30 mouse cellular contexts compared by ENCODE assay signal in genomic region chr2:131936410-131936809, GRCm38 (mm10). TPM values are rescaled to one million over a fixed set of nuclear protein-coding genes. Genes with fewer than 3 reads are reported as not detected.
DNase-seq lines count a peak whose midpoint lies in the region; ATAC-seq lines count a peak whose summit lies in the region.
"Had no signal": no experiment of that assay in that cellular context is flagged by ENCODE, and none has a peak within 500 bp of the region (broad histone marks: within the 10 kb centered on the region; RNA-seq: fewer than 3 reads in every experiment).

No protein-coding gene starts in this region.

- H3K4me3 ChIP-seq in hindbrain, embryonic 13.5 days = no peak overlapping the region
- H3K4me3 ChIP-seq in hindbrain, embryonic 10.5 days = no peak overlapping the region
- no peak overlapping the region for H3K4me3 ChIP-seq in midbrain, embryonic 11.5 days (ENCODE audit: low read depth, low read length)
- H3K4me3 ChIP-seq in midbrain, embryonic 13.5 days (replicated peaks) = no peak overlapping the region
- H3K4me3 ChIP-seq: embryonic facial prominence, embryonic 13.5 days; embryonic facial prominence, embryonic 15.5 days; erythroblast, embryonic 14.5 days; forebrain, embryonic 10.5 days; forebrain, embryonic 12.5 days had no signal

- H3K9ac ChIP-seq in hindbrain, embryonic 13.5 days = no peak overlapping the region
- H3K9ac ChIP-seq in midbrain, embryonic 11.5 days (ENCODE audit: low read length) = no peak overlapping the region
- no peak overlapping the region for H3K9ac ChIP-seq in midbrain, embryonic 13.5 days (replicated peaks)
- H3K9ac ChIP-seq: embryonic facial prominence, embryonic 13.5 days; embryonic facial prominence, embryonic 15.5 days; forebrain, embryonic 12.5 days had no signal

- H3K4me2 ChIP-seq in hindbrain, embryonic 13.5 days = no peak overlapping the region
- no peak overlapping the region for H3K4me2 ChIP-seq in midbrain, embryonic 11.5 days
- H3K4me2 ChIP-seq in midbrain, embryonic 13.5 days (replicated peaks) = no peak overlapping the region
- H3K4me2 ChIP-seq: embryonic facial prominence, embryonic 13.5 days; embryonic facial prominence, embryonic 15.5 days; forebrain, embryonic 12.5 days had no signal

- peak; percentile 91 for DNase-seq in heart, adult 11 months
- no peak for DNase-seq in heart, postnatal 4 days
- DNase-seq in hindbrain, embryonic 10.5 days (ENCODE audit: low spot score) = no peak
- peak; percentile 23 for DNase-seq in midbrain, embryonic 11.5 days (ENCODE audit: low spot score, missing footprints)
- DNase-seq: B cell, adult 2 months; cerebellum, adult 11 months; cerebellum, adult 8-10 months; cerebellum, adult 9-11 months; cerebellum, postnatal 14 days; cerebellum, postnatal 36 days; embryo, embryonic 11 days had no signal

- H3K27ac ChIP-seq in hindbrain, embryonic 13.5 days = no peak overlapping the region
- no peak overlapping the region for H3K27ac ChIP-seq in hindbrain, embryonic 10.5 days
- H3K27ac ChIP-seq in midbrain, embryonic 11.5 days (ENCODE audit: low read depth, low read length) = no peak overlapping the region
- no peak overlapping the region for H3K27ac ChIP-seq in midbrain, embryonic 13.5 days
- H3K27ac ChIP-seq: embryonic facial prominence, embryonic 13.5 days; embryonic facial prominence, embryonic 15.5 days; forebrain, embryonic 10.5 days; forebrain, embryonic 12.5 days had no signal

- H3K27me3 ChIP-seq in hindbrain, embryonic 13.5 days = no peaks in the 10 kb centered on the region
- H3K27me3 ChIP-seq in hindbrain, embryonic 10.5 days (ENCODE audit: insufficient read depth, poor library complexity, severe bottlenecking) = no peaks in the 10 kb centered on the region
- H3K27me3 ChIP-seq in midbrain, embryonic 11.5 days (ENCODE audit: control insufficient read depth, insufficient read depth, low read length) = no peaks in the 10 kb centered on the region
- no peaks in the 10 kb centered on the region for H3K27me3 ChIP-seq in midbrain, embryonic 13.5 days
- H3K27me3 ChIP-seq: CH12.LX; embryonic facial prominence, embryonic 13.5 days; embryonic facial prominence, embryonic 15.5 days; forebrain, embryonic 12.5 days had no signal

- ATAC-seq in hindbrain, embryonic 13.5 days (ENCODE audit: low FRiP score) = 0 out of 2 replicates have a peak, but pooled peaks have one; percentile 14
- no peak for ATAC-seq in midbrain, embryonic 11.5 days (ENCODE audit: low FRiP score)
- ATAC-seq in midbrain, embryonic 13.5 days = no peak
- ATAC-seq: CD4-positive, CD25-positive, alpha-beta regulatory T cell, adult 4 months; forebrain, embryonic 14.5 days; forebrain, embryonic 16.5 days had no signal

- WGBS in hindbrain, embryonic 13.5 days = 98% methylated on average over 10 of the region's 10 CpGs
- 96% methylated on average over 10 of the region's 10 CpGs for WGBS in hindbrain, embryonic 10.5 days
- over 99% methylated on average over 10 of the region's 10 CpGs for WGBS in midbrain, embryonic 11.5 days
- WGBS in midbrain, embryonic 13.5 days = 97% methylated on average over 10 of the region's 10 CpGs

- H3K36me3 ChIP-seq in hindbrain, embryonic 13.5 days = peaks cover 25% of the 10 kb centered on the region
- H3K36me3 ChIP-seq in hindbrain, embryonic 10.5 days = peaks cover 11% of the 10 kb centered on the region
- H3K36me3 ChIP-seq in midbrain, embryonic 11.5 days (ENCODE audit: control insufficient read depth, insufficient read depth, low read length) = no peaks in the 10 kb centered on the region; the same call in 1 of the 2 replicates
- H3K36me3 ChIP-seq in midbrain, embryonic 13.5 days = peaks cover 19% of the 10 kb centered on the region

- H3K9me3 ChIP-seq in hindbrain, embryonic 13.5 days = no peaks in the 10 kb centered on the region
- no peaks in the 10 kb centered on the region for H3K9me3 ChIP-seq in hindbrain, embryonic 10.5 days
- no peaks in the 10 kb centered on the region for H3K9me3 ChIP-seq in midbrain, embryonic 11.5 days (ENCODE audit: control insufficient read depth, low read length)
- no peaks in the 10 kb centered on the region for H3K9me3 ChIP-seq in midbrain, embryonic 13.5 days
- H3K9me3 ChIP-seq: embryonic facial prominence, embryonic 13.5 days; embryonic facial prominence, embryonic 15.5 days; forebrain, embryonic 12.5 days had no signal

- peaks cover 15% of the 10 kb centered on the region for H3K4me1 ChIP-seq in hindbrain, embryonic 13.5 days (replicated peaks)
- peaks cover 9% of the 10 kb centered on the region for H3K4me1 ChIP-seq in hindbrain, embryonic 10.5 days (replicated peaks)
- H3K4me1 ChIP-seq in midbrain, embryonic 11.5 days (ENCODE audit: control insufficient read depth, insufficient read depth, low read length) = no peaks in the 10 kb centered on the region
- peaks cover 11% of the 10 kb centered on the region for H3K4me1 ChIP-seq in midbrain, embryonic 13.5 days (replicated peaks)

RNA-seq across cellular contexts. Expression of gene Prnd, which starts 14.3 kb away (rescaled TPM):
- 10 to 100 TPM; 17.6 to 22.9 TPM for total RNA-seq in heart, postnatal 4 days (2021)
- 11.8 and 13.3 TPM in 2 replicates for polyA plus RNA-seq in hindbrain, embryonic 13.5 days (2015; fragmentation: Nextera tagmentation; extraction: Ambion mirVana)
- 4.1 and 5.5 TPM in 2 replicates for polyA plus RNA-seq in hindbrain, embryonic 10.5 days (2016; fragmentation: Nextera tagmentation; extraction: Ambion mirVana)
- polyA plus RNA-seq in midbrain, embryonic 11.5 days (2014; fragmentation: Nextera tagmentation; extraction: Ambion mirVana) = 5.3 and 6.9 TPM in 2 replicates
- polyA plus RNA-seq in midbrain, embryonic 13.5 days (2015; fragmentation: Nextera tagmentation; extraction: Ambion mirVana) = 8.7 and 9.2 TPM in 2 replicates
- total RNA-seq: adrenal gland, adult 2 months; adrenal gland, postnatal 25 days; common myeloid progenitor, adult 5-6 weeks; MEL had no signal
- polyA plus RNA-seq: erythroblast, embryonic 14.5 days had no signal

RNA-seq across cellular contexts. Expression of gene Prn, which starts 26.7 kb away (rescaled TPM):
- 1 to 10 TPM in 1 of 2 experiments, not detected in 1; 2.9 TPM for total RNA-seq in heart, postnatal 4 days (2021)
- not detected in 2 replicates for polyA plus RNA-seq in hindbrain, embryonic 13.5 days (2015; fragmentation: Nextera tagmentation; extraction: Ambion mirVana)
- not detected in 2 replicates for polyA plus RNA-seq in hindbrain, embryonic 10.5 days (2016; fragmentation: Nextera tagmentation; extraction: Ambion mirVana)
- polyA plus RNA-seq in midbrain, embryonic 11.5 days (2014; fragmentation: Nextera tagmentation; extraction: Ambion mirVana) = not detected in 2 replicates
- 0.34 TPM in 1 of 2 replicates, not detected in the other for polyA plus RNA-seq in midbrain, embryonic 13.5 days (2015; fragmentation: Nextera tagmentation; extraction: Ambion mirVana)
- total RNA-seq: adrenal gland, adult 2 months; adrenal gland, postnatal 10 days; adrenal gland, postnatal 4 days; CH12.LX; common myeloid progenitor, adult 5-6 weeks; MEL had no signal
- polyA plus RNA-seq: adrenal gland, adult 2 months; brain, embryonic 14.5 days; CD4-positive, CD25-positive, alpha-beta regulatory T cell, adult 4 months; embryonic facial prominence, embryonic 11.5 days; embryonic facial prominence, embryonic 15.5 days; erythroblast, embryonic 14.5 days; forebrain, embryonic 10.5 days; forebrain, embryonic 12.5 days; forebrain, embryonic 16.5 days had no signal

RNA-seq across cellular contexts. Expression of gene Prnp, which starts 26.7 kb away (rescaled TPM):
- total RNA-seq in heart, postnatal 4 days (2021) = 10 to 100 TPM; 83.1 to 85.9 TPM
- 113 and 118 TPM in 2 replicates for polyA plus RNA-seq in hindbrain, embryonic 13.5 days (2015; fragmentation: Nextera tagmentation; extraction: Ambion mirVana)
- 21.0 and 43.7 TPM in 2 replicates for polyA plus RNA-seq in hindbrain, embryonic 10.5 days (2016; fragmentation: Nextera tagmentation; extraction: Ambion mirVana)
- polyA plus RNA-seq in midbrain, embryonic 11.5 days (2014; fragmentation: Nextera tagmentation; extraction: Ambion mirVana) = 27.2 and 29.7 TPM in 2 replicates
- 109 and 114 TPM in 2 replicates for polyA plus RNA-seq in midbrain, embryonic 13.5 days (2015; fragmentation: Nextera tagmentation; extraction: Ambion mirVana)

Comparison
In these comparisons a context has a peak if more than half of its experiments do, and no peak if none do; other contexts are left out.
1. DNase-seq: peak in heart, adult 11 months (single experiment) and midbrain, embryonic 11.5 days (single experiment); none in heart, postnatal 4 days (single experiment) and hindbrain, embryonic 10.5 days (single experiment).